Mouse (Mus musculus): ENCODE results near the gene Olfr459.

DNA sequence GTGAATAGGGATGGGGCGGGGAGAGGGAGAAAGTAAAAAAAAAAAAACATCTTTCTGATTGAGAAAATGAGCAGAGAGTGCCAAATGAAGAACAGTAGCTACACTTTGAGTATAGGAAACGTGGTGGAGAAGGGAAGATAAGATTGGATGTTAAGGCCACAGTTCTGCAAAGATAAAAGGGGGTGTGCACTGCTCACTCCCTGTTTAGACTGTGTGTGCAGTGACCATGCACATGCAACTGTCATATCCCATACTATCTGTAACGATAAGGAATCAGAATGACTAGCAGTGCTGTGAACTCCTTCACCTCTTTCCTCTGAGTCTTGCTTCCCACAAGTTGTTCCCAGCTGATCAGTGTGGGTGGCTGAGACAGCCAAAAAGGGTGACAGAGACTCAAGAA, 17.8 kb downstream of the Olfr459 start:
- no peak for TF ChIP-seq POLR2A (IDR thresholded peaks at IDR 0.05; ENCODE audit: borderline replicate concordance, control insufficient read depth, low read depth, low read length)
- TF ChIP-seq CTCF (IDR thresholded peaks at IDR 0.05; ENCODE audit: control insufficient read depth, insufficient read depth, low read length): no peak

All from bone marrow, adult 2 months (tissue).